Mouse (Mus musculus): Measurements from ENCODE around the gene Bean1. TPM values are rescaled to one million over a fixed set of nuclear protein-coding genes. Genes with fewer than 3 reads are reported as not detected.

Bean1 gene
- polyA plus RNA-seq, 1 experiment from 2014 or later, result 0.82 TPM

GRCm38 (mm10) chr8:104219806-104220205, 49.6 kb downstream of the Bean1 start:
- Histone ChIP-seq H3K4me1 (no peaks in the 10 kb centered on the region), H3K9ac (no peak overlapping the region), H3K27me3 (no peaks in the 10 kb centered on the region), H3K36me3 (replicated peaks) (peaks cover 8% of the 10 kb centered on the region), H3K4me2 (no peak overlapping the region), H3K4me3 (replicated peaks) (no peak overlapping the region), H3K9me3 (peaks cover 8% of the 10 kb centered on the region; the same call in 1 of the 2 replicates), H3K27ac (no peak overlapping the region)
- ATAC-seq (ENCODE audit: low FRiP score), result peak; percentile 71
- 44% methylated on average over 5 of the region's 5 CpGs for WGBS

GRCm38 (mm10) chr8:104227048-104227447, 56.8 kb downstream of the Bean1 start:
- 93% methylated on average over 5 of the region's 5 CpGs for WGBS
- Histone ChIP-seq H3K27me3 (no peaks in the 10 kb centered on the region), H3K4me3 (replicated peaks) (no peak overlapping the region), H3K27ac (no peak overlapping the region), H3K4me2 (no peak overlapping the region), H3K4me1 (no peaks in the 10 kb centered on the region), H3K9ac (no peak overlapping the region), H3K9me3 (peaks cover 8% of the 10 kb centered on the region; the same call in 1 of the 2 replicates), H3K36me3 (replicated peaks) (peaks cover 76% of the 10 kb centered on the region)
- no peak for ATAC-seq (ENCODE audit: low FRiP score)

- no peak overlapping the region for H3K9ac ChIP-seq
- ATAC-seq (ENCODE audit: low FRiP score), result no peak
- H3K4me2 ChIP-seq, result no peak overlapping the region
- H3K27me3 ChIP-seq, result no peaks in the 10 kb centered on the region
- peaks cover 85% of the 10 kb centered on the region for H3K36me3 ChIP-seq (replicated peaks)
- H3K4me3 ChIP-seq (replicated peaks), result no peak overlapping the region
- H3K4me1 ChIP-seq, result no peaks in the 10 kb centered on the region
- WGBS, result 93% methylated on average over 9 of the region's 9 CpGs
- no peaks in the 10 kb centered on the region for H3K9me3 ChIP-seq
- H3K27ac ChIP-seq, result no peak overlapping the region
Observed at GRCm38 (mm10) chr8:104230377-104230776, 60.1 kb downstream of the Bean1 start.

GRCm38 (mm10) chr8:104232039-104232438, 61.8 kb downstream of the Bean1 start:
- Histone ChIP-seq H3K27me3 (no peaks in the 10 kb centered on the region), H3K4me1 (no peaks in the 10 kb centered on the region), H3K9ac (no peak overlapping the region), H3K9me3 (no peaks in the 10 kb centered on the region), H3K4me3 (replicated peaks) (no peak overlapping the region), H3K27ac (no peak overlapping the region), H3K36me3 (replicated peaks) (peaks cover 86% of the 10 kb centered on the region), H3K4me2 (no peak overlapping the region)
- 100% methylated on average over 4 of the region's 4 CpGs for WGBS
- no peak for ATAC-seq (ENCODE audit: low FRiP score)

GRCm38 (mm10) chr8:104232919-104233318, 62.7 kb downstream of the Bean1 start:
- Histone ChIP-seq H3K4me1 (no peaks in the 10 kb centered on the region), H3K9me3 (no peaks in the 10 kb centered on the region), H3K36me3 (replicated peaks) (peaks cover 86% of the 10 kb centered on the region), H3K4me2 (no peak overlapping the region), H3K27me3 (no peaks in the 10 kb centered on the region), H3K9ac (no peak overlapping the region), H3K27ac (no peak overlapping the region), H3K4me3 (replicated peaks) (no peak overlapping the region)
- WGBS, result 93% methylated on average over 5 of the region's 5 CpGs
- ATAC-seq (ENCODE audit: low FRiP score), result no peak

GRCm38 (mm10) chr8:104234573-104234972, 64.3 kb downstream of the Bean1 start:
- ATAC-seq (ENCODE audit: low FRiP score), result peak; percentile 33; the same call in 1 of the 2 replicates
- Histone ChIP-seq H3K27ac (no peak overlapping the region), H3K4me1 (no peaks in the 10 kb centered on the region), H3K36me3 (replicated peaks) (peaks cover 87% of the 10 kb centered on the region), H3K4me3 (replicated peaks) (no peak overlapping the region), H3K9me3 (no peaks in the 10 kb centered on the region), H3K4me2 (no peak overlapping the region), H3K9ac (no peak overlapping the region), H3K27me3 (no peaks in the 10 kb centered on the region)
- 44% methylated on average over 6 of the region's 6 CpGs for WGBS

- 89% methylated on average over 10 of the region's 10 CpGs for WGBS
- no peaks in the 10 kb centered on the region for H3K9me3 ChIP-seq
- no peak overlapping the region for H3K9ac ChIP-seq
- no peaks in the 10 kb centered on the region for H3K27me3 ChIP-seq
- H3K4me3 ChIP-seq (replicated peaks), result no peak overlapping the region
- H3K27ac ChIP-seq, result no peak overlapping the region
- peaks cover 83% of the 10 kb centered on the region for H3K36me3 ChIP-seq (replicated peaks)
- H3K4me1 ChIP-seq, result no peaks in the 10 kb centered on the region
- no peak for ATAC-seq (ENCODE audit: low FRiP score)
- no peak overlapping the region for H3K4me2 ChIP-seq
Observed at GRCm38 (mm10) chr8:104239418-104239861, 69.2 kb downstream of the Bean1 start.

- no peak overlapping the region for H3K27ac ChIP-seq
- 90% methylated on average over 12 of the region's 12 CpGs for WGBS
- no peak overlapping the region for H3K4me2 ChIP-seq
- H3K4me1 ChIP-seq, result peaks cover 5% of the 10 kb centered on the region
- no peaks in the 10 kb centered on the region for H3K9me3 ChIP-seq
- H3K9ac ChIP-seq, result no peak overlapping the region
- ATAC-seq (ENCODE audit: low FRiP score), result no peak
- no peaks in the 10 kb centered on the region for H3K27me3 ChIP-seq
- H3K4me3 ChIP-seq (replicated peaks), result no peak overlapping the region
- peaks cover 71% of the 10 kb centered on the region for H3K36me3 ChIP-seq (replicated peaks)
Observed at GRCm38 (mm10) chr8:104242038-104242644, 71.9 kb downstream of the Bean1 start.

- Histone ChIP-seq H3K27ac (no peak overlapping the region), H3K27me3 (no peaks in the 10 kb centered on the region), H3K9ac (no peak overlapping the region), H3K9me3 (no peaks in the 10 kb centered on the region), H3K4me3 (replicated peaks) (no peak overlapping the region), H3K4me1 (peaks cover 19% of the 10 kb centered on the region), H3K36me3 (replicated peaks) (peaks cover 26% of the 10 kb centered on the region), H3K4me2 (no peak overlapping the region)
- WGBS, result 87% methylated on average over 4 of the region's 4 CpGs
- no peak for ATAC-seq (ENCODE audit: low FRiP score)
Observed at GRCm38 (mm10) chr8:104246621-104247020, 76.4 kb downstream of the Bean1 start.

- Histone ChIP-seq H3K9ac (peak overlapping the region; percentile 80), H3K4me2 (peak overlapping the region; percentile 79), H3K9me3 (no peaks in the 10 kb centered on the region), H3K36me3 (replicated peaks) (peaks cover 20% of the 10 kb centered on the region), H3K27me3 (no peaks in the 10 kb centered on the region), H3K4me3 (replicated peaks) (peak overlapping the region; percentile 86), H3K4me1 (peaks cover 21% of the 10 kb centered on the region), H3K27ac (no peak overlapping the region)
- ATAC-seq (ENCODE audit: low FRiP score), result no peak
- WGBS, result 72% methylated on average over 22 of the region's 22 CpGs
Observed at GRCm38 (mm10) chr8:104247054-104247907, 77.0 kb downstream of the Bean1 start.

- WGBS, result 3% methylated on average over 11 of the region's 11 CpGs
- ATAC-seq (ENCODE audit: low FRiP score), result peak; percentile 4; the same call in 1 of the 2 replicates
- H3K27ac ChIP-seq, result no peak overlapping the region; the same call in 1 of the 2 replicates
Observed at GRCm38 (mm10) chr8:104247908-104248275, 77.7 kb downstream of the Bean1 start.

GRCm38 (mm10) chr8:104248276-104248675, 78.0 kb downstream of the Bean1 start, which contains the start of gene Tk2:
Gene Tk2, minus strand, starts transcription at chr8:104248558.
- Histone ChIP-seq H3K9me3 (no peaks in the 10 kb centered on the region), H3K4me1 (peaks cover 21% of the 10 kb centered on the region), H3K27me3 (no peaks in the 10 kb centered on the region), H3K36me3 (replicated peaks) (peaks cover 10% of the 10 kb centered on the region), H3K4me2 (peak within 1 kb of the TSS; percentile 79), H3K9ac (peak within 1 kb of the TSS; percentile 80), H3K4me3 (replicated peaks) (peak within 1 kb of the TSS; percentile 86), H3K27ac (no peak within 1 kb of the TSS; the same call in 1 of the 2 replicates)
- peak; percentile 91 for ATAC-seq (ENCODE audit: low FRiP score)
- WGBS, result under 1% methylated on average over 28 of the region's 28 CpGs

More at GRCm38 (mm10) chr8:104247908-104248275, 77.7 kb downstream of the Bean1 start:
- H3K4me2 ChIP-seq, result peak overlapping the region; percentile 79
- peaks cover 21% of the 10 kb centered on the region for H3K4me1 ChIP-seq
- H3K36me3 ChIP-seq (replicated peaks), result peaks cover 14% of the 10 kb centered on the region
- H3K9me3 ChIP-seq, result no peaks in the 10 kb centered on the region
- H3K4me3 ChIP-seq (replicated peaks), result peak overlapping the region; percentile 86
- H3K9ac ChIP-seq, result peak overlapping the region; percentile 80
- H3K27me3 ChIP-seq, result no peaks in the 10 kb centered on the region
